Comparison of ENCODE assay signal across 8 mouse cellular contexts in the genomic region with DNA sequence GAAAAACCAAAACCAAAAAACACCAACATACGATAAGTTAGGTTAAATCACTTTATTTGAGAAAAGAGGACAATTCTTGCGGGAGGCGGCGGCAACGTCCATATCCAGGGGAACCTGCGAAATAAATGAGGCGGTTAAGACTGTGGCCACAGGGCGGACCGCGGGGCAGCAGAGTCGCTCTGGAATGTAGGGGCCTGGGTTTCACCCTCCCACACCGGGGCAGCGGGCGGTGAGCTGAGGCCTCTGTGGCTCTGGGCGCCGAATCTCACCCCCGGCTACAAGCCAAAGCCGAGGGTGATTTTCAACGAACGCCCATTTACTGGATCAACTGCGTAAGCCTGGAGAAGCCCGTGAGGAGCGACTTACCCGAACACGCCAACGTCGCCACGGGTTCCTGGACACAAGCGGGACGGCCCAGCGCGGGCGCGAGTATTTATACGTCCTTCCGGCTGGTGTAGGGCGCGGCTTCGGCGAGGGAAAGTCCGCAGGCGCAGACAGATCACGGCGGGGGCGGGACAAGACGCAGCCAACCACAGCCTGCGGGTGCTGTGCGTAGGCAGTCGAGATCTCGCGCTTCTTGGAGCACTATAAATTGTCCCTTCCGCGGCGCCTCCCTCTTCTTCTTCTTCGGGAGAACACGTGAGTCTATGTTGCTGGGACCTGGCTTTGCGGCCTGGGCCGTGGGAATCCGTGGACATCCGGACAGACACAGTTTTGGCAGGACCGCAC. TPM values are rescaled to one million over a fixed set of nuclear protein-coding genes. Genes with fewer than 3 reads are reported as not detected.
DNase-seq lines count a peak whose midpoint lies in the region; ATAC-seq and TF ChIP-seq lines count a peak whose summit lies in the region.

No protein-coding gene starts in this region.

- no peaks in the 10 kb centered on the region; the same call in 1 of the 2 replicates for H3K4me1 ChIP-seq in bone marrow, adult 2 months (ENCODE audit: control insufficient read depth, insufficient read depth, low read length)
- H3K4me1 ChIP-seq in embryonic facial prominence, embryonic 15.5 days: peaks cover 32% of the 10 kb centered on the region
- peaks cover 8% of the 10 kb centered on the region for H3K4me1 ChIP-seq in kidney, embryonic 14.5 days (ENCODE audit: control insufficient read depth, insufficient read depth, low read length)
- peaks cover 32% of the 10 kb centered on the region for H3K4me1 ChIP-seq in limb, embryonic 15.5 days

- peak; percentile 94; the same call in 1 of the 2 replicates for TF ChIP-seq POLR2A in bone marrow, adult 2 months (IDR thresholded peaks at IDR 0.05; ENCODE audit: borderline replicate concordance, control insufficient read depth, low read depth, low read length)

- peak overlapping the region; percentile 68 for H3K4me2 ChIP-seq in embryonic facial prominence, embryonic 15.5 days (replicated peaks)
- H3K4me2 ChIP-seq in kidney, embryonic 14.5 days (replicated peaks; ENCODE audit: low read depth, low read length): peak overlapping the region; percentile 78
- peak overlapping the region; percentile 74 for H3K4me2 ChIP-seq in limb, embryonic 15.5 days

- no peaks in the 10 kb centered on the region for H3K27me3 ChIP-seq in embryonic facial prominence, embryonic 15.5 days
- H3K27me3 ChIP-seq in kidney, embryonic 14.5 days (ENCODE audit: control insufficient read depth, insufficient read depth, low read length): no peaks in the 10 kb centered on the region
- no peaks in the 10 kb centered on the region for H3K27me3 ChIP-seq in limb, embryonic 15.5 days

- ATAC-seq in embryonic facial prominence, embryonic 15.5 days (ENCODE audit: insufficient number of reproducible peaks, low FRiP score, low TSS enrichment, low read depth): peak; percentile 99
- peak; percentile 97 for ATAC-seq in kidney, embryonic 14.5 days (ENCODE audit: low FRiP score, low TSS enrichment)
- ATAC-seq in limb, embryonic 15.5 days (ENCODE audit: insufficient number of reproducible peaks, low FRiP score, low TSS enrichment, low read depth): peak; percentile 98

- peak overlapping the region; percentile 72 for H3K27ac ChIP-seq in bone marrow, adult 2 months (ENCODE audit: control insufficient read depth, insufficient read depth, low read depth, low read length, poor library complexity)
- peak overlapping the region; percentile 89 for H3K27ac ChIP-seq in embryonic facial prominence, embryonic 15.5 days (replicated peaks)
- H3K27ac ChIP-seq in kidney, embryonic 14.5 days (ENCODE audit: low read depth, low read length): peak overlapping the region; percentile 91
- H3K27ac ChIP-seq in limb, embryonic 15.5 days: peak overlapping the region; percentile 91

- peaks cover 35% of the 10 kb centered on the region for H3K36me3 ChIP-seq in embryonic facial prominence, embryonic 15.5 days
- H3K36me3 ChIP-seq in kidney, embryonic 14.5 days (ENCODE audit: control insufficient read depth, insufficient read depth, low read length): peaks cover 30% of the 10 kb centered on the region
- peaks cover 42% of the 10 kb centered on the region for H3K36me3 ChIP-seq in limb, embryonic 15.5 days

- H3K9me3 ChIP-seq in embryonic facial prominence, embryonic 15.5 days (replicated peaks): no peaks in the 10 kb centered on the region
- no peaks in the 10 kb centered on the region for H3K9me3 ChIP-seq in kidney, embryonic 14.5 days (ENCODE audit: control insufficient read depth, low read length)
- H3K9me3 ChIP-seq in limb, embryonic 15.5 days: no peaks in the 10 kb centered on the region

- H3K4me3 ChIP-seq in bone marrow, adult 2 months (replicated peaks; ENCODE audit: control insufficient read depth, low read depth, low read length): peak overlapping the region; percentile 77
- peak overlapping the region; percentile 93 for H3K4me3 ChIP-seq in embryonic facial prominence, embryonic 15.5 days (replicated peaks)
- H3K4me3 ChIP-seq in kidney, embryonic 14.5 days (ENCODE audit: low read length): peak overlapping the region; percentile 90
- H3K4me3 ChIP-seq in limb, embryonic 15.5 days: peak overlapping the region; percentile 75

- peak; percentile 99 for DNase-seq in 416B (ENCODE audit: low read depth)
- DNase-seq in heart, adult 9 months (ENCODE audit: low spot score in 2 of 2): peak; percentile 97 to 98
- DNase-seq in monocyte, adult 2 months (ENCODE audit: low read depth in 1 of 2, low spot score in 2 of 2): peak; percentile 95 to 96
- DNase-seq in spleen, postnatal 36 days (ENCODE audit: low spot score in 2 of 2): peak; percentile 98

- WGBS in bone marrow, adult 2 months: under 1% methylated on average over 61 of the region's 61 CpGs
- WGBS in embryonic facial prominence, embryonic 15.5 days: under 1% methylated on average over 61 of the region's 61 CpGs
- whole genome bisulfite sequencing in kidney, embryonic 14.5 days: under 1% methylated on average over 61 of the region's 61 CpGs
- under 1% methylated on average over 61 of the region's 61 CpGs for WGBS in limb, embryonic 15.5 days

- H3K9ac ChIP-seq in embryonic facial prominence, embryonic 15.5 days: peak overlapping the region; percentile 95
- H3K9ac ChIP-seq in kidney, embryonic 14.5 days (ENCODE audit: low read depth, low read length): peak overlapping the region; percentile 93
- peak overlapping the region; percentile 93 for H3K9ac ChIP-seq in limb, embryonic 15.5 days

- no peak for TF ChIP-seq CTCF in bone marrow, adult 2 months (IDR thresholded peaks at IDR 0.05; ENCODE audit: control insufficient read depth, insufficient read depth, low read length)

RNA-seq across cellular contexts. Expression of gene Rps2, which starts 1.7 kb away (rescaled TPM):
- 828 and 1,146 TPM in 2 replicates for polyA plus RNA-seq in bone marrow, adult 2 months (2011; ENCODE audit: insufficient read depth, insufficient read length, low replicate concordance, missing spikeins)
- polyA plus RNA-seq in embryonic facial prominence, embryonic 15.5 days (2015; fragmentation: Nextera tagmentation; extraction: Ambion mirVana): 1,508 and 1,594 TPM in 2 replicates
- 1,741 and 1,827 TPM in 2 replicates for polyA plus RNA-seq in kidney, embryonic 14.5 days (2014; fragmentation: Nextera tagmentation; extraction: Ambion mirVana)
- polyA plus RNA-seq in limb, embryonic 15.5 days (2015; fragmentation: Nextera tagmentation; extraction: Ambion mirVana): 1,428 and 1,497 TPM in 2 replicates

RNA-seq across cellular contexts. Expression of gene Rnf151, which starts 1.8 kb away (rescaled TPM):
- polyA plus RNA-seq in bone marrow, adult 2 months (2011; ENCODE audit: insufficient read depth, insufficient read length, low replicate concordance, missing spikeins): not detected in 2 replicates
- 0.16 and 0.24 TPM in 2 replicates for polyA plus RNA-seq in embryonic facial prominence, embryonic 15.5 days (2015; fragmentation: Nextera tagmentation; extraction: Ambion mirVana)
- 0.62 TPM in 1 of 2 replicates, not detected in the other for polyA plus RNA-seq in kidney, embryonic 14.5 days (2014; fragmentation: Nextera tagmentation; extraction: Ambion mirVana)
- polyA plus RNA-seq in limb, embryonic 15.5 days (2015; fragmentation: Nextera tagmentation; extraction: Ambion mirVana): 0.29 TPM in 1 of 2 replicates, not detected in the other

RNA-seq across cellular contexts. Expression of gene Ndufb10, which starts 4.6 kb away (rescaled TPM):
- 150 and 172 TPM in 2 replicates for polyA plus RNA-seq in bone marrow, adult 2 months (2011; ENCODE audit: insufficient read depth, insufficient read length, low replicate concordance, missing spikeins)
- 223 and 227 TPM in 2 replicates for polyA plus RNA-seq in embryonic facial prominence, embryonic 15.5 days (2015; fragmentation: Nextera tagmentation; extraction: Ambion mirVana)
- polyA plus RNA-seq in kidney, embryonic 14.5 days (2014; fragmentation: Nextera tagmentation; extraction: Ambion mirVana): 225 and 229 TPM in 2 replicates
- 208 and 226 TPM in 2 replicates for polyA plus RNA-seq in limb, embryonic 15.5 days (2015; fragmentation: Nextera tagmentation; extraction: Ambion mirVana)

RNA-seq across cellular contexts. Expression of gene Rpl3l, which starts 8.0 kb away (rescaled TPM):
- 2.5 TPM in 1 of 2 replicates, not detected in the other for polyA plus RNA-seq in bone marrow, adult 2 months (2011; ENCODE audit: insufficient read depth, insufficient read length, low replicate concordance, missing spikeins)
- not detected in 2 replicates for polyA plus RNA-seq in embryonic facial prominence, embryonic 15.5 days (2015; fragmentation: Nextera tagmentation; extraction: Ambion mirVana)
- not detected in 2 replicates for polyA plus RNA-seq in kidney, embryonic 14.5 days (2014; fragmentation: Nextera tagmentation; extraction: Ambion mirVana)
- polyA plus RNA-seq in limb, embryonic 15.5 days (2015; fragmentation: Nextera tagmentation; extraction: Ambion mirVana): 0.30 TPM in 1 of 2 replicates, not detected in the other

RNA-seq across cellular contexts. Expression of gene Tbl3, which starts 12.2 kb away (rescaled TPM):
- 19.4 and 28.1 TPM in 2 replicates for polyA plus RNA-seq in bone marrow, adult 2 months (2011; ENCODE audit: insufficient read depth, insufficient read length, low replicate concordance, missing spikeins)
- polyA plus RNA-seq in embryonic facial prominence, embryonic 15.5 days (2015; fragmentation: Nextera tagmentation; extraction: Ambion mirVana): 61.3 and 63.4 TPM in 2 replicates
- 64.8 and 105 TPM in 2 replicates for polyA plus RNA-seq in kidney, embryonic 14.5 days (2014; fragmentation: Nextera tagmentation; extraction: Ambion mirVana)
- 57.3 and 59.0 TPM in 2 replicates for polyA plus RNA-seq in limb, embryonic 15.5 days (2015; fragmentation: Nextera tagmentation; extraction: Ambion mirVana)

Comparison
In these comparisons a context has a peak if more than half of its experiments do, and no peak if none do; other contexts are left out.
1. Peak in every context shown above with its lines: DNase-seq, ATAC-seq, H3K4me3 ChIP-seq and H3K27ac ChIP-seq.